Mouse (Mus musculus) olfactory bulb, adult 2 months (tissue): ENCODE results near the gene Akirin2.

Source experiments
- CTCF ChIP-seq: fragments of 200-500 bp; IDR thresholded peaks from 2 replicates; pipeline ENCODE4 v1.5.1; 2012; ENCODE audit warnings: low read depth, mild to moderate bottlenecking, low read length, moderate library complexity; ENCODE audit not compliant: insufficient read depth
- POLR2A ChIP-seq: fragments of 200-500 bp; IDR thresholded peaks from 2 replicates; pipeline ENCODE4 v1.6.1; 2012; ENCODE audit warnings: mild to moderate bottlenecking, low read depth, low read length, moderate library complexity; ENCODE audit not compliant: insufficient read depth

GRCm38 (mm10) chr4:34616146-34616545, 65.4 kb downstream of the Akirin2 start:
- TF ChIP-seq POLR2A (no peak), CTCF (no peak)
